Mouse (Mus musculus): ENCODE data around the gene Tmco3. TPM values are rescaled to one million over a fixed set of nuclear protein-coding genes. Genes with fewer than 3 reads are reported as not detected.

Tmco3 gene
- polyA plus RNA-seq, 1 experiment, result 15.1 TPM

GRCm38 (mm10) chr8:13252837-13253236, 35.2 kb upstream of the Tmco3 start:
- Histone ChIP-seq H3K27ac (ENCODE audit: insufficient read depth, low read length) (no peak overlapping the region), H3K9ac (ENCODE audit: low read depth, poor library complexity, severe bottlenecking) (no peak overlapping the region), H3K4me3 (ENCODE audit: low read depth, low read length) (no peak overlapping the region), H3K36me3 (ENCODE audit: control insufficient read depth, insufficient read depth, low read length, poor library complexity, severe bottlenecking) (no peaks in the 10 kb centered on the region), H3K9me3 (replicated peaks; ENCODE audit: control insufficient read depth, insufficient read depth, low read length, poor library complexity, severe bottlenecking) (no peaks in the 10 kb centered on the region), H3K27me3 (ENCODE audit: control insufficient read depth, insufficient read depth, low read length, poor library complexity, severe bottlenecking) (no peaks in the 10 kb centered on the region), H3K4me1 (ENCODE audit: control insufficient read depth, insufficient read depth, low read length) (no peaks in the 10 kb centered on the region)
- no peak for TF ChIP-seq EP300 (IDR thresholded peaks at IDR 0.05; ENCODE audit: insufficient read depth, low read depth, low read length)
- TF ChIP-seq CTCF (IDR thresholded peaks at IDR 0.05; ENCODE audit: low read depth, low read length), result no peak
- TF ChIP-seq POLR2A (IDR thresholded peaks at IDR 0.05; ENCODE audit: insufficient read depth, low read length), result no peak

GRCm38 (mm10) chr8:13253413-13253812, 34.6 kb upstream of the Tmco3 start:
- H3K27me3 ChIP-seq (ENCODE audit: control insufficient read depth, insufficient read depth, low read length, poor library complexity, severe bottlenecking), result no peaks in the 10 kb centered on the region
- no peak overlapping the region for H3K9ac ChIP-seq (ENCODE audit: low read depth, poor library complexity, severe bottlenecking)
- H3K27ac ChIP-seq (ENCODE audit: insufficient read depth, low read length), result no peak overlapping the region
- H3K4me3 ChIP-seq (ENCODE audit: low read depth, low read length), result no peak overlapping the region
- no peaks in the 10 kb centered on the region for H3K36me3 ChIP-seq (ENCODE audit: control insufficient read depth, insufficient read depth, low read length, poor library complexity, severe bottlenecking)
- no peak for TF ChIP-seq EP300 (IDR thresholded peaks at IDR 0.05; ENCODE audit: insufficient read depth, low read depth, low read length)
- no peak for TF ChIP-seq CTCF (IDR thresholded peaks at IDR 0.05; ENCODE audit: low read depth, low read length)
- TF ChIP-seq POLR2A (IDR thresholded peaks at IDR 0.05; ENCODE audit: insufficient read depth, low read length), result no peak
- H3K4me1 ChIP-seq (ENCODE audit: control insufficient read depth, insufficient read depth, low read length), result no peaks in the 10 kb centered on the region
- no peaks in the 10 kb centered on the region for H3K9me3 ChIP-seq (replicated peaks; ENCODE audit: control insufficient read depth, insufficient read depth, low read length, poor library complexity, severe bottlenecking)

GRCm38 (mm10) chr8:13254019-13254418, 34.0 kb upstream of the Tmco3 start, which contains the start of gene Adprhl1:
Gene Adprhl1, minus strand, starts transcription at chr8:13254162.
- TF ChIP-seq CTCF (IDR thresholded peaks at IDR 0.05; ENCODE audit: low read depth, low read length) (peak; percentile 99), POLR2A (IDR thresholded peaks at IDR 0.05; ENCODE audit: insufficient read depth, low read length) (no peak), EP300 (IDR thresholded peaks at IDR 0.05; ENCODE audit: insufficient read depth, low read depth, low read length) (no peak)
- no peaks in the 10 kb centered on the region for H3K36me3 ChIP-seq (ENCODE audit: control insufficient read depth, insufficient read depth, low read length, poor library complexity, severe bottlenecking)
- no peaks in the 10 kb centered on the region for H3K4me1 ChIP-seq (ENCODE audit: control insufficient read depth, insufficient read depth, low read length)
- no peak within 1 kb of the TSS for H3K4me3 ChIP-seq (ENCODE audit: low read depth, low read length)
- no peak within 1 kb of the TSS for H3K9ac ChIP-seq (ENCODE audit: low read depth, poor library complexity, severe bottlenecking)
- H3K27ac ChIP-seq (ENCODE audit: insufficient read depth, low read length), result no peak within 1 kb of the TSS
- H3K27me3 ChIP-seq (ENCODE audit: control insufficient read depth, insufficient read depth, low read length, poor library complexity, severe bottlenecking), result no peaks in the 10 kb centered on the region
- no peaks in the 10 kb centered on the region for H3K9me3 ChIP-seq (replicated peaks; ENCODE audit: control insufficient read depth, insufficient read depth, low read length, poor library complexity, severe bottlenecking)

- Histone ChIP-seq H3K36me3 (ENCODE audit: control insufficient read depth, insufficient read depth, low read length, poor library complexity, severe bottlenecking) (no peaks in the 10 kb centered on the region), H3K4me3 (ENCODE audit: low read depth, low read length) (no peak overlapping the region), H3K9ac (ENCODE audit: low read depth, poor library complexity, severe bottlenecking) (no peak overlapping the region), H3K27me3 (ENCODE audit: control insufficient read depth, insufficient read depth, low read length, poor library complexity, severe bottlenecking) (no peaks in the 10 kb centered on the region), H3K4me1 (ENCODE audit: control insufficient read depth, insufficient read depth, low read length) (no peaks in the 10 kb centered on the region), H3K27ac (ENCODE audit: insufficient read depth, low read length) (no peak overlapping the region), H3K9me3 (replicated peaks; ENCODE audit: control insufficient read depth, insufficient read depth, low read length, poor library complexity, severe bottlenecking) (no peaks in the 10 kb centered on the region)
- TF ChIP-seq CTCF (IDR thresholded peaks at IDR 0.05; ENCODE audit: low read depth, low read length) (no peak), EP300 (IDR thresholded peaks at IDR 0.05; ENCODE audit: insufficient read depth, low read depth, low read length) (no peak), POLR2A (IDR thresholded peaks at IDR 0.05; ENCODE audit: insufficient read depth, low read length) (no peak)
Measured at GRCm38 (mm10) chr8:13263376-13263775, 24.6 kb upstream of the Tmco3 start.

- no peaks in the 10 kb centered on the region for H3K9me3 ChIP-seq (replicated peaks; ENCODE audit: control insufficient read depth, insufficient read depth, low read length, poor library complexity, severe bottlenecking)
- no peaks in the 10 kb centered on the region for H3K36me3 ChIP-seq (ENCODE audit: control insufficient read depth, insufficient read depth, low read length, poor library complexity, severe bottlenecking)
- no peak overlapping the region for H3K27ac ChIP-seq (ENCODE audit: insufficient read depth, low read length)
- TF ChIP-seq CTCF (IDR thresholded peaks at IDR 0.05; ENCODE audit: low read depth, low read length) (no peak), EP300 (IDR thresholded peaks at IDR 0.05; ENCODE audit: insufficient read depth, low read depth, low read length) (no peak), POLR2A (IDR thresholded peaks at IDR 0.05; ENCODE audit: insufficient read depth, low read length) (no peak)
- H3K4me1 ChIP-seq (ENCODE audit: control insufficient read depth, insufficient read depth, low read length), result no peaks in the 10 kb centered on the region
- H3K9ac ChIP-seq (ENCODE audit: low read depth, poor library complexity, severe bottlenecking), result no peak overlapping the region
- H3K4me3 ChIP-seq (ENCODE audit: low read depth, low read length), result no peak overlapping the region
- no peaks in the 10 kb centered on the region for H3K27me3 ChIP-seq (ENCODE audit: control insufficient read depth, insufficient read depth, low read length, poor library complexity, severe bottlenecking)
Measured at GRCm38 (mm10) chr8:13267566-13267965, 20.4 kb upstream of the Tmco3 start.

GRCm38 (mm10) chr8:13272834-13273233, 15.2 kb upstream of the Tmco3 start:
- Histone ChIP-seq H3K9me3 (replicated peaks; ENCODE audit: control insufficient read depth, insufficient read depth, low read length, poor library complexity, severe bottlenecking) (no peaks in the 10 kb centered on the region), H3K4me3 (ENCODE audit: low read depth, low read length) (no peak overlapping the region), H3K4me1 (ENCODE audit: control insufficient read depth, insufficient read depth, low read length) (no peaks in the 10 kb centered on the region), H3K9ac (ENCODE audit: low read depth, poor library complexity, severe bottlenecking) (no peak overlapping the region), H3K27ac (ENCODE audit: insufficient read depth, low read length) (no peak overlapping the region), H3K27me3 (ENCODE audit: control insufficient read depth, insufficient read depth, low read length, poor library complexity, severe bottlenecking) (no peaks in the 10 kb centered on the region), H3K36me3 (ENCODE audit: control insufficient read depth, insufficient read depth, low read length, poor library complexity, severe bottlenecking) (no peaks in the 10 kb centered on the region)
- TF ChIP-seq POLR2A (IDR thresholded peaks at IDR 0.05; ENCODE audit: insufficient read depth, low read length) (no peak), EP300 (IDR thresholded peaks at IDR 0.05; ENCODE audit: insufficient read depth, low read depth, low read length) (no peak), CTCF (IDR thresholded peaks at IDR 0.05; ENCODE audit: low read depth, low read length) (no peak)

All from ES-Bruce4 (cell line).